Mouse (Mus musculus) liver, postnatal 0 days (tissue): ENCODE measurements around the gene Vamp2.
A peak's percentile ranks its signal among the peaks of the same experiment; 100 is the strongest.

Source experiments
- CTCF ChIP-seq: sonication (generic); IDR thresholded peaks from 2 replicates; pipeline ENCODE4 v1.5.1; 2016; ENCODE audit warnings: antibody characterized with exemption, low read depth
- EP300 ChIP-seq: IDR thresholded peaks from 2 replicates; pipeline ENCODE4 v1.6.1; 2016; ENCODE audit warnings: antibody characterized with exemption, low read depth, mild to moderate bottlenecking

DNA sequence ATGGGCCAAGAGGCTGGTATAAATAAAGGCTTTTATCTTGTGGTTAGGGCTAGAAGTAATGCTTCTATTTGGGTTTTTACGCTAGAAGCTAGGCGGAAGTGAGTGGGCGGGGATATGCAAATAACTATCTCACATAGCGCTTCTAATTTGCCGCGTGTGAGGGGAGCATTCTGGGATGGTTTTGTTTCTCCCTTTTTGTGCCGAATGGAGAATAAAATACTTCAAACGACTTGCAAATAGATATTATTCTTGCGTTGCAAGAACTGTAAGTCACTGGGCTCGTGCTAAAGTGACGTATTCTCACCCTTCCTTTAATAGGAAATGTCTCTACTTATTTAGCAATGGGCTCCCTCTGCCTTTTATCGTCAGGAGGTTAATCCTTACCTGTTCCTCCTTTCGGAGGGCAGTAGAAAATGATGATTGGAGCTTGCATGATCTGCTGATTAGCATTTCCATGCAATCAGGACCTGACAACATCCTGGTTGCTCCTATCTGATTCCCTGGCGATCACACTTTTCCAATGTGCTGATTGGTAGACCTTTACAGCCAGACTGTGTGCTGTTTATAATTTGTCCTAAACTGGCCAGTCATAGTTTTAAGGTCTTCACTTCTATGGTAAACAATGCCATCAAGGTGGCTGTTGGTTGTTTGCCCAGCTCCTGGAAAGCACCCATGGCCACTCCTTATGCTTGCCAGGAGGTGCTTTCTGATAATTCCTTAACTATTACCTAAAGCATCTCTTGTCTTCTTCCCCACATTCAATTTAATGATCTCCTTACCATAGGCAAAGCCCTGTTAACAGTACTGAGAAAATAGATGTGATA lies 15.0 kb upstream of the Vamp2 start:
- TF ChIP-seq CTCF (peak; percentile 26), EP300 (peak; percentile 80)
